Mouse (Mus musculus) adrenal gland, adult (tissue): ENCODE data around the gene Pof1b.

Source experiments
- DNase-seq, 2 experiments: peaks; one replicate each; pipeline ENCODE4 v3.0.0; 2022 to 2023; ENCODE audit warnings: low spot score in 1 of 2; ENCODE audit not compliant: inconsistent age in 2 of 2

Pof1b gene

DNA sequence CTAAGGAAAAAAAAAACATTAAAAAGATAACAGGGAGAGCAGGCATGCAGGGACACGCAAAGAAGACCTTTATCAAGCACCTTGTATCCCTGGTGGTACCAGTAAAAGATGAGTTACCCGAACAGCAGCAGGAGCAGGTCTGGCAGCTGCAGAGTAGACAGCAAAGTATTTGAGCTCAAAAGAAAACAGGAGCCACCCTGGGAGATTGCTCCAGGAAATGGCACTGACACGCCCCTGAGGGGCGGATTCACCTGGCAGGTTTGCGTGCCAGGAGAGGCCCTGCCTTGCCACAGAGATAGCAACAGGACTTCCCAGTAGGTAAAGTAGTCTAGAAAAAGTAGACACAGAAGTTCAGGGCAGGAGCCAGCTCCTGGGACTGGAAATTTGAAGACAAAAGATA lies at the start of gene Pof1b:
Gene Pof1b, minus strand, starts transcription at position 144 of the 400 bp plus-strand sequence.
- DNase-seq: no peak

DNA sequence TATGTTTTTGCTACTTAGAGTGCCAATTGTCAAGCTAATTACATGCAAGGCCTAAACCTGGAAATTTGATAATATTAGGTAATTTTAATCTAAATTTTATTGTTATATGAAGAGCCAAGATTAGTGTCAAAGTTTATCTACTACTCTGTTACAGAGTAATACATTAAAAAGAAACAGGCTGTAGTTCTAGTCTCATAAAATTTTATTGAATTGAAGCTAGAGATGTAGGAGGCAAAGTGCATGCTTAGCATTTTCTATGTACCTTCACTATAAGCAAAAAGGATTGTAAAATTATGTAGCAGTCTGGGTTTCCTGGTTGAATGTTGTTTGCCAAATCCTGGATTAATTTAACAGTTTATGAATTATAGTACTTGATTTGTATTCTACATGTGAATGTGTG lies 18.1 kb upstream of the Pof1b start:
- DNase-seq: no peak

DNA sequence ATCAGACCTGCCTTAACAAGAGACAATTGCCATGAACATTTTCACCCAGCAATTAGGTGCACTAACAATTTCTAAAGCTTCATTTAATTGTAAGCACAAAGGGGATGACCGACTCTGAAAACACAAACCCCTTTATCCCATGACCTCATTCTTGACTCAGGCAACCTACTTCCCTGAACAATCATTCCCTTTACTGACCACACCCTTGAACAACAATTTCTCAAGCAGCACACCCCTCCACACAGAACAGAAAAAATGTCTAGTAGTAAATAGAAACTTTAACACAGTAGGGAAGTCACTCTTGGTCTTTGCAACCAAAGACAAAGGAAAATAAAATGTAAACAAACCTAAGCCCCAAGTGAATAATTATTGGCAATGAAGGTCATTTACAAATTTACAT lies 4.1 kb downstream of the Pof1b start:
- no peak for DNase-seq

DNA sequence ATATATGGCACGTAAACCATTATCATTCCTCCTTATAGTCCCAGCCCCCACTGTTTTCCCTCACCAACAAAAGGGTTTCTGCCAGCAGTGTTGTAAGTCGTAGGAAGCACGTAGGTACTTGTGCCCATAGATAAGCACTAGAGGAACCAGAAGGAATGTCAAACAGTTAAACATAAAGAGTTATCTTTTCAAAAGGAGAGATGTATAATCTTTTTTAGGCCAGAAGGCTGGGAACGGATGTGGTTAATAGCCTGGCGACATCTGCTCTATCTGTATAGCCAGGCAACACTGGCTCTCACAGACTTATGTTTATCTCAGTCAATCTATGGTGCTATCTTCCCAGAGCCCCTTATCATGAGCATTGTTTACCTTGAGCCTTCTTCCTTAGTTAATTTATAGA lies 17.8 kb downstream of the Pof1b start:
- no peak for DNase-seq

DNA sequence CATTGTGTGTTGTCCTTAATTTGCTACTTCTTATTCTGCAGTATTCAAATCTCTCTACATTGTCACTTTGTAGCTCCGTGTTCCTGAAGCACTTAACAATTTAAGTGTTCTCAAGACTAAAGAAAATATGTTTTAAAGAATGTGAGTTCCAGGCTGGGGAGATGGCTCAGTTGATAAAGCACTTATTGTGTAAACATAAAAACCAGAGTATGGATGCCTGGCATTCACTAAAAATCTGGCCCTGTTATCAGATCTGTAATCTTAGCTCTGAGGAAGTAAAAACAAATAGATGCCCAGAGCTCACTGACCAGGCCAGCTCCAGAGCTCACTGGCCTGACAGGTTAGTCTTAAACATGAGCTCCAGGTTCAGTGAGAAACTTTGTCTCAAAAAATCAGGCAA lies 22.9 kb downstream of the Pof1b start:
- no peak for DNase-seq

DNA sequence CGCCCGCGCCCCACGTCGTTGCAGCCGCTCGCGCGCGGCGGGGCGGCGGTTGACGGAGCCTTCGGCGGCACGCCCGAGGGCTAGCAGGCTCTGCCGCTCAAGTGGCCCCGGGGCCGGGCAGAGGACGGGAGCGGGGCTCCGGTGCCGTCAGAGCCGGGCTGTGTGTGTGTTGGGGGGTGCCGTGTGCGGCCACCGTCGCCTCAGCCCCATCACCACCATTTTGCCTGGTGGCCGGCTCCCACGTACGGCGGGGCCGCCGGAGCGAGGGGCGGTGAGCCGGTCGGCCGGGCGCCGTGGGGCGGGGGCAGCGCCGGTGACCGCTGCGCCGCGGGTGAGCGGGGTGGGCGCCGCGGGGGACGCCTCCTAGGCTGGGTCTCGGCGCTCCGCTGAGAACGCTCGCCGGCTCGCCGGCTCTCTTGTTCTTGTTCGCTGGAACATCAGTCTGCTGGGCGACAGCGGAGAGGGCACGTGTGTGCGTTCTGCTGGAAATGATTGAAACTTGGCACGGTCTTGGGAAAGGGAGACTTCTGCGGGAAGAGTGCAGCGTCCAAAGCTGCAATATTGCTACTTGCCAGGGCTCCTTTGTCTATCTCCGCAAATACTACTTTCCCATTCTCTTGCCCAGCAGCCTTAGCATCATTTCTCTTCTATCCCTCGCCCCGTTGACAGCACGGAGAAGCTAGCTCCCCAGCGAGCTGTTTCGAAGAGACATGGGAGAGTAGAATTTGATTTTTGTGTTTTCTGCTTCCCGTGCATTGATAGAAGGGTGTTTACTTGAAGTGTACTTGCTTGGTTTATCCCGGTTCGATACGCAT lies 96.9 kb downstream of the Pof1b start:
- peak; percentile 5 to 49 for DNase-seq

DNA sequence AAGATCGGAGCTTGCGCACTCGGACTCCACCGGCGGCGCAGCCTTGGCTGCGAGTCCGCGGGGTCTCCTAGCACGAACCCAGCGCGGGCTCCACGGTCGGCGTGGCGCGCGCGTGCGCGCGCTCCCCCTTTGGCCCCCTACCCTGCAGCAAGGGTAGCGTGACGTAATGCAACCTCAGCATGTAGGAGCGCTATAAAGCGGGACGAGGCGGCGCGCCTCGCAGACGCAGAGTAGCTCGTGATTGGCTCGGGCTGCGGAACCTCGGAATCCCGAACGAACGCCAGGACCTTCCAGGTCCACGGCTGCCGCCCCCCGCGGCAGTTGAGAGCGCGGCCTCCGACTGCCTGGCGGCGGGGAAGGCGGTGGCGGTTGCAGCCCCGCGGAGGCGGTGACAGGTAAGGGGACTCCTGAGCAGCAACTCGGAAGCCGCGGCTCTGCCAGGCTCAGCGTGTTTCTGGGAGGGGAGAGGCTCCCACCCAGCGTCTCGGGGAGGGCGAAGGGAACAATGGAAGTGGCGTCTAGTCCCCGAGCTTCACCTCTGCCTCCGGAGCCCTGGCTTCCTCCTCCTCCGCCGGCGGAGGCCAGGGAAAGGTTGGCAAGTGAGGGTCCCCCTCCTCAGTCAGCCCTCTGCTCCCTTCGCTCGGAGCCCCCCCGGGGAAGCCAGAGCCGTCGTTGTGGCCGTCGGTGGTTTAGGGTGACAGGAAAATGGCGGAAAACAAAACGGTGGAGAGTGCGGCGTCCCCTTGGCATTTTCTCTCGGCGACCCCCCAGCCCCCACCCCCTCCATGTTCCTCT lies 97.7 kb downstream of the Pof1b start, which contains the start of gene Zfp711:
Gene Zfp711, plus strand, starts transcription at position 16 of the 795 bp plus-strand sequence.
- DNase-seq: peak; percentile 13 to 51
